Comparison of ENCODE assay signal across 13 mouse cellular contexts in genomic region chr14:102469326-102469725, GRCm38 (mm10).
"Had no signal": no experiment of that assay in that cellular context is flagged by ENCODE, and none has a peak within 500 bp of the region (broad histone marks: within the 10 kb centered on the region; RNA-seq: fewer than 3 reads in every experiment).

No protein-coding gene starts in this region.

- DNase-seq: lung, adult 18-20 months; lung, embryonic 14.5 days; lung, postnatal 10 days; lung, postnatal 4 days; midbrain, embryonic 14.5 days; retina, postnatal 1 day; right cerebral cortex, adult 18-20 months; right cerebral cortex, postnatal 25 days; right cerebral cortex, postnatal 4 days; spleen, adult 18-20 months; thymus, adult 18-20 months; thymus, postnatal 14 days; thymus, postnatal 36 days had no signal
